Mouse (Mus musculus) liver, adult 2 months (tissue): ENCODE results near the gene Ak1.

ENCODE experiments used
- CTCF ChIP-seq: fragments of 200-500 bp; IDR thresholded peaks from 2 replicates; pipeline ENCODE4 v1.5.1; 2011; ENCODE audit warnings: low read depth, low read length, control low read depth
- POLR2A ChIP-seq: fragments of 200-500 bp; IDR thresholded peaks from 2 replicates; pipeline ENCODE4 v1.6.1; 2011; ENCODE audit warnings: low read length, control low read depth; ENCODE audit not compliant: insufficient read depth; ENCODE audit errors: extremely low read depth

GRCm38 (mm10) chr2:32582830-32583799 lies 38.4 kb upstream of the Ak1 start:
- TF ChIP-seq POLR2A (no peak), CTCF (peak; percentile 99)
